Mouse (Mus musculus) liver, embryonic 14.5 days (tissue): ENCODE data around the gene Jaml.

Source experiments
- CTCF ChIP-seq: IDR thresholded peaks from 2 replicates; pipeline ENCODE4 v1.5.1; 2016; ENCODE audit warnings: antibody characterized with exemption, low read depth, control low read depth
- EP300 ChIP-seq: IDR thresholded peaks from 2 replicates; pipeline ENCODE4 v1.6.1; 2016; ENCODE audit warnings: antibody characterized with exemption, low read depth

- TF ChIP-seq CTCF (no peak), EP300 (no peak)
Observed at GRCm38 (mm10) chr9:45122209-45122761, 43.3 kb downstream of the Jaml start.
